Mouse (Mus musculus) right cerebral cortex, postnatal 14 days (tissue): Measurements from ENCODE around the gene Arhgef12.
A peak's percentile ranks its signal among the peaks of the same experiment; 100 is the strongest.

Source experiments
- DNase-seq: peaks from one replicate; pipeline ENCODE4 v3.0.0; 2022

Gene Arhgef12

GRCm38 (mm10) chr9:43108081-43108480 is 1.0 kb upstream of the Arhgef12 start:
- no peak for DNase-seq

DNA sequence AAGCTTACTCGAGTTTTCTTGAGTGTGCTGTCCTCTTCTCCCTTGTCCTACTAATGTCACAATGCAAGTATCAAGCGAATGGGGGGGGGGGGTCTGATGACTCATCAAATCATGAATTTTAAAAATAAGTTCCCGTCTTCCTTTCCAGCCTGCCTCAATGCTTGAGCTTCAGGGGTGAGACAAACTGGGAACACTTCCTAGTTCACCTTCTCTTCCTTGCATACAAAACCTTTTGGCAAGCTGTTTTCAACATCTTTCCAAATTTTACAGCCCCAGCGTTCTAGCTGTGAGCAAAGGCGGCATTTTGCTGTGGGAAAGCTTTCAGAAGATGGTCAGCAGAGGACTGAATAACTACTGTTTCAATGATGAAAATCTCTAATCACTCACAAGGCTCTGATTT is 516 bp upstream of the Arhgef12 start:
- DNase-seq, result no peak

- no peak for DNase-seq
Observed at GRCm38 (mm10) chr9:43106426-43107186, 433 bp downstream of the Arhgef12 start.

GRCm38 (mm10) chr9:43105664-43106361 is 1.2 kb downstream of the Arhgef12 start:
- DNase-seq, result peak; percentile 94

DNA sequence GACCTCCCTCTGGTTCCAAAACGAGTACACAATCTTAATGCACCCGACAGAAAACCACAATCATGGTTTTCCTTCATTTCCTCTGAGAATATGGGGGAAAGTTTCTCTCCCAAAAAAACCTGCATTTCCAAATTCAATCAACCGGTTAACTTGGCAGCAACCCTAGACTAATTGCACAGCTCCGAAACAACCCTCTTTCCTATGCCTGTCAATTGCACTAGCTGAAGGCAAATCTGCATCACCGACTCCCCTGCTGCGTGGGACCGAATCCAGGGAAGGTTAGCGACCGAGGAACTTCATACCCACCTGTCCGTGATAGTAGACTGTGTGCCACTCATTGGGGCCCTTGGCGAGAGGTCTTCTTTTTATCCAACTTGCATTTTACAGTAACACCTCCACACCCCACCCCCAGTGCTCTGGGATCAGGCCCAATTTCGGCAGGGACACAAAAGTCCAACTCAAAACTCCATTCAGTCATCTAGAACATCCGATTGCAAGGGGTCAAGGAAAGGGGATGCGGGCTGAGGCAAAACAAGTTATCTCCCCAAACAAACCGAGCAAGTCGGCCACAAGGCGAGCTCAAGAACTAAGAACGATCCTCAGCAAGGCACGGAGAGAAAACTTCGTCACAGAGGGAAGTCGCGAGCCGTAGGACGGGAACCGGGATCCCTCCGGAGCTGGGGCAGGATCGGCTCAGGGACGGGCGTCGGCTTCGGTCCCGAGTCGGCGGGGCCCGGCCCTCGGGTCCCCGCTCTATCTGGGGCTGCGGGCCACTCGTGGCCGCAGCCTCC is 2.0 kb downstream of the Arhgef12 start:
- no peak for DNase-seq

- DNase-seq, result no peak
Observed at GRCm38 (mm10) chr9:43104526-43104872, 2.5 kb downstream of the Arhgef12 start.

GRCm38 (mm10) chr9:43103675-43104299 is 3.3 kb downstream of the Arhgef12 start:
- no peak for DNase-seq

DNA sequence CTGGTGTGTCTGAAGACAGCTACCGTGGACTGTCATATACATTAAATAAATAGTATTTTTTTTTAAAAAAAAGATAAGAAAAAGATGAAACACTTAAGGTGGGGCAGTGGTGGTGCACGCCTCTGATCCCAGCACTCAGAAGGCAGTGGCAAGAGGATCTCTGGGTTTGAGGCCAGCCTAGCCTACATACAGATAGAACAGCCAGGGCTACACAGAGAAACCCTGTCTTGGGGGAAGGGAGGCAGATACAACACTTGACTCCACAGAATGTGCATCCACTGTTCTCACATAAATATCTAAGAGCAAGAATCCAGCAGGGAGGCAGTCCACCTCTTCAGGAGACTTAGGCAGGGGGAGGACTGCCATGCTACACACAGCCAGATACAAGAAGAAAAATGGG is 4.1 kb downstream of the Arhgef12 start:
- DNase-seq, result no peak

DNA sequence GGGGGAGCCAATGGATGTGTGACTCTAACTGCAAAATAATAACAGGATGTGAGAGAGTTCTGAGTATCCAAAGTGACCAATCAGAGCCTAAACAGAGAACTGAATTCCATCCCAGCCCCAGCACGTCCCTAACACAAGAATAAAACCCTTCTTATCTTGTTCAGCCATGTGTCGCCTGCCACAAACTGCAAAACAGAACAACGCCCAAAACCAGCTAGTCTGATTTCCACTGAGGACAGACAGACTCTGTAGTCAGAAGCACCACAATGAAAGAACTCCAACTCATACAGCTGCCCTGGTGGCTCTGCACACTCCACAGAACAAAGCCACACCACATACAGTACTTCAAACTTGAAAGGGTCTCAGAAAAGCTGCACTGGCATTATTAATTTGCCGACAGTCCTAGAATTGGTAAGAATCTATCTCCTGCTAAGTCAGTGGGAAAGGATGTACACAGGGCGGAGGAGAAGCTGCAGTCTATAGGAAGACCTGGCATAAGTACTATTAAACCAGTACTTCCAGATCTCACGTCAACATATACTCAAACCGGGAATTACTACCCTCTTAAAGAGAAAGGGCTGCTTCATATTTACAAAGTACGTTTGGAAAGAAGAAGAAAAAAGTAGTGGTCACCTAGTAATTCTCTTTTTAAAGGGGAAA is 5.0 kb downstream of the Arhgef12 start:
- no peak for DNase-seq

DNA sequence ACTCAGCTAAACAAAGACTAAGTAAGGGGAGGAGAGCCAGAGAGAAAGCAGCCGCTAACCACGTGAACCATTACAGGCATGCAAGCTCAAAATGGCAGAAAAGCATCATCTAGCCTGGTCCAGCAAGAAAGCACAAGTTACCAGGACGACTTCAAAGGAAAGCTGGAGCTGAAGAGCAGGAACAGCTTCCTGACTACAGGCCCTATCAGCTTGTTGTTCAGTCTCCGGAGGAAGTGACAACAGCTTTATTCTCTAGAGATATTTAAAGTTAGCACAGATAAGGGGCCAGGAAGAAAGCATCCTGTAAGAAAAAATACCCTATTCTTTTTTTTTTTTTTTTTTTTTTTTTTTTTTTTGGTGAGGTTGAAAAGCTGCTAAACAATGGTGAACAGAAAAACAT is 8.1 kb downstream of the Arhgef12 start:
- no peak for DNase-seq

DNA sequence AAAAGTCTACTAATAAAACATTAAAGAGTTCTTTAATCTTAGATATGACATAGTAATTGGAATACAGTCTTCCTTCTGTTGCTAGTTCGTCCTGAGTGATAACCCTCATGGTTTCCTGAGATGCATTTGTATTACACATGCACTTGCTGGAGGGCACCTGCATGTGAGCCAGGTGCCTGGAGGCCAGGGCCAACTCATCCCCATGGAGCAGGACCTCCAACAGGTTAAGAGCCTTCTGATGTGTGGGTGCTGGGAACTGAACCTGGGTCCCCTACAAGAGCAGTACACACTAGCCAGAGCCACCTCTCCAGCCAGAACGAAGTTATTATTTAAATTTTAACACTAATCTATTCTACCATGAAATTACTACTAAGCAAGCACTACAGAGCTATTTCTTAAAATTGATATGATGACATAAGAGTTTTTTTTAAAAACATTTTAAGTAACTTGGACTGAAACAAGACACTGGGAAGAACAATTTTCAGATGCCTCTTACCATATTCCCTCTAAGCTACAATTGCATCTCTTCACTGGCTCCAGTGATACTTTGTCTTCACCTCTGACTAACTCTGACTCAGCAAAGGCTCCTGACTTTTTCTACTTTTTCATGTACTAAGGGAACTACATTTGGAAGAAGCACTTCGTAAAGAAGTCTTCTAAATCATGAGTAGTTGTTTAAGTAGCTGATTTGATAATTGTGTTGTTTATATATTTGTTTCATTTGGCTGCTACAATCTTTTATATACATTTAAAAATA is 9.1 kb downstream of the Arhgef12 start:
- DNase-seq, result no peak

DNA sequence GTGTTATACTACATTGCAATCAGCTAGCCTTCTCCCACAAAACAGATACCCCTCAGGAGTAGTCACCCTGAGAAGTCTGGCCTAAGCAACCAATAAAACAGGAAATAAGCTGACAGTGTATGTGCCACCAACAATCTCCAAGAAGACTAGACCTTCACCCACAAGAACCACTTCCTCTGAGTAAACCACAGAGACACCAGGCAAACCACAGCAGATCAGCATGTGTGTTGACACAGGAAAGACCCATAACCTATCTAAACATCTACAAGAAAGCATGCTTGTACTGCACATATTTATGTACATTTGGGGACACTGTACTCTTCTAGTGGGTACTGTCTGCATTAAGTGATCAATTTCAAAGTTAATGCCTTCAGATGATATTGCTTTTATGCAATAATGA is 10.7 kb downstream of the Arhgef12 start:
- no peak for DNase-seq

- no peak for DNase-seq
Observed at GRCm38 (mm10) chr9:43094828-43095227, 12.2 kb downstream of the Arhgef12 start.

DNA sequence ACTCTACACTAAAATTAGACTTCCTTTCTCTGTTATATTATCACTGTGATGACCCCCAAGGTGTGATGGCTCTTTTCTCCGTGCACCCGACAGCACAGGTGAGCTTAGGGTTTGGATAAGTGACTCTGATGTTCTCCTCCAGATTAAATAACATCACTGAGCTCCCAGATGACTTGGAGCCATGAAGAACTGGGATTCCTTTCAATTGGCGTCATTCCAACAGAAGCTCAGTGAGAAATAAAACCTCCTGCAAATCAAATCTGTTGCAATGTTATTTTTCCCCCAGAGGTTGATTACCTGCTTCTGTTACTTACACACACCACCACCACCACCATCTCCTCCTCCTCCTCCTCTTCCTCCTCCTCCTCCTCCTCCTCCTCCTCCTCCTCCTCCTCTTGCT is 13.2 kb downstream of the Arhgef12 start:
- no peak for DNase-seq

DNA sequence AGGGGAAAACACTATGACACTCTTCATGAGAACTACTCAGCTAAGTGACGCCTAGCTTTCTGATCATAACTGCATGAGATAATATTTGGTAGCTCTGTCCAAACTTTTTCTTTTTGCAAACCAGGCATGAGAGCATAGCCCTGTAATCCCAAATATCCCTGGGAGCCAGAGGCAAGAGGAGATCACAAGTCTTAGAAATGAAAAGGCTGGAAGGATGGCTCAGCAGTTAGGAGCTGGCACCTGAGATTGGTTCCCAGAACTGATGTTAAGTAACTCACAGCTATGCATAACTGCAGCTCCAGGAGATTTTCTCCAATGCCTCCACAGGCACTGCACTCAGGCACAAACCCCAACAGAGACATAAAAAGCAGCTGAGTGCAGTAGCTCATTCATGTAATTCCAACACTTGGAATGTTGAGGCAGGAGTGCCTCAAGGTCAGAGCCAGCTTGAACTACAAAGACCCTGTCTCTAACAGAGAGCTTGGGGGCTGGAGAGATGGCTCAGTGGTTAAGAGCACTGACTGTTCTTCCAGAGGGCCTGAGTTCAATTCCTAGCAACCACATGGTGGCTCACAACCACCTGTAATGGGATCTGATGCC is 21.3 kb downstream of the Arhgef12 start:
- DNase-seq, result no peak

DNA sequence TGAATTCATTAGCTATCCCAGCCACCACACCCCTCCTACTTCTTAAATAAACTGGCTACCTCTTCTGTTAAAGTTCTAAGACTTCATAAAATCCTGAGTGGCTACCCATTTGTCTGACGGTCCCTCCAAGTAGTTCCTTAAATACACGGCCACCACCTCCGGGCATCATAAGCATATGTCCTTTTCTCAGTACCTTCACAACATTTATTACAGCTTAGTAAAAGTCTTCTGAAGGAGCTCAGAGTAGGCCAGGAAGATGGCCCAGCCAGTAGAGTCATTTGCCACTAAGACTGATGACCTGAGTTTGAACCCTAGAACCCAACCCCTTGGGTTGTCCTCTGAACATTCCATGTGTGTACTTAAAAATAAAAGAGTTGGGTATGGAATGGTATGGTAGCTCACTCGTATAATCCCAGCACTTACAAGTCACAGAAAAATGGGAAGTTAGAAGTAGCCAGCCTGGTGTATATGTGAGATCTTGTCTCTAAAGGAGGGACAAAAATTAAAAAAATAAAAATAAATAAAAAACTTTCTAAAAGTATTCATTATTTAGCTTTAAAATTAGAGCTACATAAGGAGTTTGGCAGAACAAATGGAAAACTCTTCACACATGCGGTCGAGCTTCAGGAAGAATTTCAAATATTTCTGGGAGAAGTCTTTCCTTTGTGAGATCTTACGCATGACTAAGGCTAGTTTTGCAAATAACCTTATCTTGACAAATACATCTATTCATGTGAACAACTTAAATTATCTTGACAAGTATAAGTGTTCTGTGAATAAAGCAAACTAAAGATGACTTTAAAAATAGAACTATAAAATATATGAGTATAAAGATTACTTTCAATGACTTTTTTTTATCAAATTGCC is 22.3 kb downstream of the Arhgef12 start:
- DNase-seq, result no peak

- no peak for DNase-seq
Observed at GRCm38 (mm10) chr9:43083441-43084055, 23.5 kb downstream of the Arhgef12 start.

GRCm38 (mm10) chr9:43078711-43079110 is 28.3 kb downstream of the Arhgef12 start:
- no peak for DNase-seq

DNA sequence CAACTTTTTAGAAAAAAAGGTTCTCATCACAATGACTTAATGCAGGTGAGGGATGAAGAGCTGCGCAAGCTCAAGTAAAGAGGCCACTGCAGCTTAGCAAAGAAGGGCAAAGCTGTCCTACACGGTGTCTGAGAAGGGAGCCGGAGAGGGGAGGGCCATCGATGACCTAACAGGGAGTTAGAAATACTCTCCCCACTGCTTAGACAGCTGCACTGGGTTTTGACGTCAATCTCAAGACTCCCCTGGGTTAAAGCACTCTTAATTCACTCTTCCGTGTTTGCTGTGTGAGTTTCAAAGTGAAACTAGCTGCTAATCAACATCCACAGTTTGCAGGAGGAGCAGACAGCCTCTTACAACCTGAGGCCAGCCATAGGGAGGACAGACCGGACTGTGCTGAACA is 30.9 kb downstream of the Arhgef12 start:
- no peak for DNase-seq

DNA sequence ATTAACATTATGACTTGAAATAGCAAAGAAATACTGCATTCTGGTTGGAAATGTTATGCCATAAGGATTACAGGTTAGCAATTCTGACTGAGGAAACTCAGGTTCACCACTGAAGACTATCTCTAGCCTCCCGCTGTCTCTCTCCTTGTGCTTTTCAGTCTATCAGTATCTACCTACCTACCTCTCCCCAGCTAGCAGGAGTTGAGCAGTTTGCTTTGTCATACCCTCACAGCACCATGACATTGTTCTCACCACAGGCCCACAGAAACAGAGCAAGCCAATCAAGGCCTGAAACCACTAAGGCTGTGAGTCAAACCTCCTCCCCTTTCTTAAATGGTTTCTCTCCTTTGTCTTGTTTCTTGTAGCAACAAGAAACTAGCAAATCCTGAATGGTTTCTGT is 32.4 kb downstream of the Arhgef12 start:
- no peak for DNase-seq
